Mouse (Mus musculus): ENCODE results near the gene Prdx5. TPM values are rescaled to one million over a fixed set of nuclear protein-coding genes. Genes with fewer than 3 reads are reported as not detected.
A peak's percentile ranks its signal among the peaks of the same experiment; 100 is the strongest.

The Prdx5 gene
- total RNA-seq, 1 experiment: 51.6 TPM

DNA sequence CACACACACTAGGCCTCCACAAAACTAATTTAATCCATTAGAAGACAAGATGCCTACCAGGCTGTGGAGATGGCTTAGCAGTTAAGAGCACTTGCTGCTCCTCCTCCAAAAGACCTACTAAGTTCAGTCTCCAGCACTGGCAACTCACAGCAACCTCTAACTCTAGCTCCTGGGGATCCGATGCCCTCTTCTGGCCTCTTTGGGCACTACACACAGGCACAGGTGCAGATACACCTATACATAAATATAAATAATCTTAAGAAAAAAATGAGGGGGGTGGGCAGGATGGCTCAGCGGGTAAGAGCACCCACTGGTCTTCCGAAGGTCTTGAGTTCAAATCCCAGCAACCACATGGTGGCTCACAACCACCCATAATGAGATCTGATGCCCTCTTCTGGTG is 26.4 kb upstream of the Prdx5 start:
- TF ChIP-seq CHD2 (IDR thresholded peaks at IDR 0.05; ENCODE audit: low read depth, low read length) (no peak), ZC3H11A (IDR thresholded peaks at IDR 0.05; ENCODE audit: borderline replicate concordance, low read depth, low read length) (no peak), ZNF384 (IDR thresholded peaks at IDR 0.05; ENCODE audit: low read depth, low read length) (no peak), HCFC1 (IDR thresholded peaks at IDR 0.05; ENCODE audit: borderline replicate concordance, insufficient read depth, low read length) (no peak), MAFK (IDR thresholded peaks at IDR 0.05; ENCODE audit: insufficient read depth, low read depth, low read length) (no peak)
- no peak overlapping the region for H3K27ac ChIP-seq (ENCODE audit: insufficient read depth, low read depth, low read length, poor library complexity, severe bottlenecking)
- in situ Hi-C loops (cut with MboI; ENCODE audit: low sequenced_read_pairs in 2 of 2, unreplicated experiment in 2 of 2): no loop called here
- H3K4me3 ChIP-seq (ENCODE audit: insufficient read depth in 1 of 2, low read depth in 1 of 2, low read length in 2 of 2, poor library complexity in 1 of 2, severe bottlenecking in 1 of 2): no peak overlapping the region
- H3K9me3 ChIP-seq (ENCODE audit: control insufficient read depth, insufficient read depth, low read depth, low read length): no peaks in the 10 kb centered on the region
- H3K9ac ChIP-seq (ENCODE audit: insufficient read depth, low read depth, low read length, poor library complexity, severe bottlenecking): no peak overlapping the region
- no peaks in the 10 kb centered on the region for H3K36me3 ChIP-seq (ENCODE audit: control insufficient read depth, insufficient read depth, low read length, poor library complexity, severe bottlenecking)
- no peak for DNase-seq (ENCODE audit: low read depth, low spot score)
- H3K4me1 ChIP-seq (ENCODE audit: control insufficient read depth in 2 of 2, insufficient read depth in 2 of 2, low read length in 2 of 2, poor library complexity in 1 of 2): peaks cover 2 to 21% of the 10 kb centered on the region in 2 experiments; a peak in 3 of 4 replicates

- no peaks in the 10 kb centered on the region for H3K36me3 ChIP-seq (ENCODE audit: control insufficient read depth, insufficient read depth, low read length, poor library complexity, severe bottlenecking)
- DNase-seq (ENCODE audit: low read depth, low spot score): no peak
- peaks cover 3 to 26% of the 10 kb centered on the region in 2 experiments for H3K4me1 ChIP-seq (ENCODE audit: control insufficient read depth in 2 of 2, insufficient read depth in 2 of 2, low read length in 2 of 2, poor library complexity in 1 of 2)
- H3K9me3 ChIP-seq (ENCODE audit: control insufficient read depth, insufficient read depth, low read depth, low read length): no peaks in the 10 kb centered on the region
- TF ChIP-seq HCFC1 (IDR thresholded peaks at IDR 0.05; ENCODE audit: borderline replicate concordance, insufficient read depth, low read length) (no peak), ZC3H11A (IDR thresholded peaks at IDR 0.05; ENCODE audit: borderline replicate concordance, low read depth, low read length) (no peak), ZNF384 (IDR thresholded peaks at IDR 0.05; ENCODE audit: low read depth, low read length) (no peak), CHD2 (IDR thresholded peaks at IDR 0.05; ENCODE audit: low read depth, low read length) (no peak), MAFK (IDR thresholded peaks at IDR 0.05; ENCODE audit: insufficient read depth, low read depth, low read length) (no peak)
- in situ Hi-C loops (cut with MboI; ENCODE audit: low sequenced_read_pairs in 2 of 2, unreplicated experiment in 2 of 2): no loop called here
- peak within 1 kb of the TSS; percentile 46 for H3K9ac ChIP-seq (ENCODE audit: insufficient read depth, low read depth, low read length, poor library complexity, severe bottlenecking)
- H3K27ac ChIP-seq (ENCODE audit: insufficient read depth, low read depth, low read length, poor library complexity, severe bottlenecking): no peak within 1 kb of the TSS
- H3K4me3 ChIP-seq (ENCODE audit: insufficient read depth in 1 of 2, low read depth in 1 of 2, low read length in 2 of 2, poor library complexity in 1 of 2, severe bottlenecking in 1 of 2): peak within 1 kb of the TSS; percentile 58 to 67
Measured at GRCm38 (mm10) chr19:6934195-6934977, 24.5 kb upstream of the Prdx5 start, which contains the start of gene Kcnk4. TSS of gene Kcnk4 (minus strand) at chr19:6934515.

DNA sequence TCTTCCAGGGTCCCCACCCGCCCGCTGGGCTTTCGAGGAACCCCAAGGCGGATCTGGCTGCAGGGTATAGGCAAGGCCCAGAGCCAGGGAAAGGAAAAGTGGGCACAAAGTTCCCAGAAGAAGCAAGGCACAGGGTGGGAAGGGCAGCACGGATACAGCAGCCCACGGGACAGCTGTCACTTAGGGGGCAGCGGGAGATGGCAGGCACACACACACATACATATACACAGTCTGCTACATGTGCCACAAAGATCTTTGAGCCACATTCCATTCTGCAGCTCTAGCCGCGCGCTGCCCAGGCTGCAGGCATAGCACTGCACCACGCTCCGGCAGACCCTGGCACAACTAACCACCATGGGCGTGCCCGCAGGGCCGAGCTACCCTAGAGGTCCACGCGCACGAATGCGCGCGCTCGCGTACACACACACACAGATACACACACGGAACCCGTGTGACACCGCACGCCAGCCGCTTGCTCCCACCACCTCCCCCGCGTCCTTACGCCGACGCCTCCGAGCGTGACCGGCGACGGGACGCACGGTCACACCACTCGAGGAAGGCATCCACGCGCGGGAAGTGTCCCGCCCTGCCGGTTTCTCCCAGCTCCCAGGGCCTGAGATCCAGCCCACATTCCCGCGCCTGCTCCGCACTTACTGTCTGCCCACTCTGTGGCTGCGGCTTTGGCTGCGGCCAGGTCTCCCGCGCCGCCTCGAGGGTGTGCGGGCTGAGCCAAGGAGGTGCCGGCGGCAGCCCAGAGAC is 23.7 kb upstream of the Prdx5 start:
- H3K9me3 ChIP-seq (ENCODE audit: control insufficient read depth, insufficient read depth, low read depth, low read length): no peaks in the 10 kb centered on the region
- no peak for TF ChIP-seq CHD2 (IDR thresholded peaks at IDR 0.05; ENCODE audit: low read depth, low read length)
- TF ChIP-seq MAFK (IDR thresholded peaks at IDR 0.05; ENCODE audit: insufficient read depth, low read depth, low read length): no peak
- TF ChIP-seq ZNF384 (IDR thresholded peaks at IDR 0.05; ENCODE audit: low read depth, low read length): no peak
- no peak for TF ChIP-seq HCFC1 (IDR thresholded peaks at IDR 0.05; ENCODE audit: borderline replicate concordance, insufficient read depth, low read length)
- TF ChIP-seq ZC3H11A (IDR thresholded peaks at IDR 0.05; ENCODE audit: borderline replicate concordance, low read depth, low read length): no peak
- no peak overlapping the region for H3K27ac ChIP-seq (ENCODE audit: insufficient read depth, low read depth, low read length, poor library complexity, severe bottlenecking)

DNA sequence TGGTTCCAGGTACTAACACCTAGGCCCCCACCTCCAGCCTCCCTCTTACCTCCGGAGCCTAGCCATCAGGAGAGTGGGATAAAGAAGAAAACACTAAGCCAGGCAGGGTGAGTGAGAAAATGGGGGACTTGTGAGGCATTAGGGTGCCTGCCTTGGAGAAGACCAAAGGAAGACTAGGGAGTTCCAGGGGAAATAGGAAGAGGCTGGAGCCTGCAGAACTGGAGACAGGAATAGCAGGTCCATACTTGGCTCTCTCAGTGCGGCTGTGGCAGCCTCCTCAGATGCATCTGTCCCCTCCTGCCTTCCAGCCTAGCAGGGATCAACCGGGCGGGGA is 23.2 kb upstream of the Prdx5 start:
- peak overlapping the region; percentile 58 to 67 for H3K4me3 ChIP-seq (ENCODE audit: insufficient read depth in 1 of 2, low read depth in 1 of 2, low read length in 2 of 2, poor library complexity in 1 of 2, severe bottlenecking in 1 of 2)
- no peaks in the 10 kb centered on the region for H3K9me3 ChIP-seq (ENCODE audit: control insufficient read depth, insufficient read depth, low read depth, low read length)
- no peak for DNase-seq (ENCODE audit: low read depth, low spot score)
- H3K27ac ChIP-seq (ENCODE audit: insufficient read depth, low read depth, low read length, poor library complexity, severe bottlenecking): no peak overlapping the region
- in situ Hi-C loops (cut with MboI; ENCODE audit: low sequenced_read_pairs in 2 of 2, unreplicated experiment in 2 of 2): no loop called here
- TF ChIP-seq ZNF384 (IDR thresholded peaks at IDR 0.05; ENCODE audit: low read depth, low read length) (no peak), ZC3H11A (IDR thresholded peaks at IDR 0.05; ENCODE audit: borderline replicate concordance, low read depth, low read length) (no peak), MAFK (IDR thresholded peaks at IDR 0.05; ENCODE audit: insufficient read depth, low read depth, low read length) (no peak), HCFC1 (IDR thresholded peaks at IDR 0.05; ENCODE audit: borderline replicate concordance, insufficient read depth, low read length) (no peak)
- H3K4me1 ChIP-seq (ENCODE audit: control insufficient read depth in 2 of 2, insufficient read depth in 2 of 2, low read length in 2 of 2, poor library complexity in 1 of 2): peaks cover 3 to 26% of the 10 kb centered on the region in 2 experiments
- H3K36me3 ChIP-seq (ENCODE audit: control insufficient read depth, insufficient read depth, low read length, poor library complexity, severe bottlenecking): no peaks in the 10 kb centered on the region
- H3K9ac ChIP-seq (ENCODE audit: insufficient read depth, low read depth, low read length, poor library complexity, severe bottlenecking): no peak overlapping the region

More for the DNA sequence above, 23.7 kb upstream of the Prdx5 start:
- Histone ChIP-seq H3K4me1 (ENCODE audit: control insufficient read depth in 2 of 2, insufficient read depth in 2 of 2, low read length in 2 of 2, poor library complexity in 1 of 2) (peaks cover 3 to 26% of the 10 kb centered on the region in 2 experiments), H3K9ac (ENCODE audit: insufficient read depth, low read depth, low read length, poor library complexity, severe bottlenecking) (peak overlapping the region; percentile 46), H3K4me3 (ENCODE audit: insufficient read depth in 1 of 2, low read depth in 1 of 2, low read length in 2 of 2, poor library complexity in 1 of 2, severe bottlenecking in 1 of 2) (peak overlapping the region; percentile 58 to 67), H3K36me3 (ENCODE audit: control insufficient read depth, insufficient read depth, low read length, poor library complexity, severe bottlenecking) (no peaks in the 10 kb centered on the region)
- DNase-seq (ENCODE audit: low read depth, low spot score): no peak
- in situ Hi-C loops (cut with MboI; ENCODE audit: low sequenced_read_pairs in 2 of 2, unreplicated experiment in 2 of 2): no loop called here
